Comparison of ENCODE assay signal across 8 mouse cellular contexts in the genomic region with DNA sequence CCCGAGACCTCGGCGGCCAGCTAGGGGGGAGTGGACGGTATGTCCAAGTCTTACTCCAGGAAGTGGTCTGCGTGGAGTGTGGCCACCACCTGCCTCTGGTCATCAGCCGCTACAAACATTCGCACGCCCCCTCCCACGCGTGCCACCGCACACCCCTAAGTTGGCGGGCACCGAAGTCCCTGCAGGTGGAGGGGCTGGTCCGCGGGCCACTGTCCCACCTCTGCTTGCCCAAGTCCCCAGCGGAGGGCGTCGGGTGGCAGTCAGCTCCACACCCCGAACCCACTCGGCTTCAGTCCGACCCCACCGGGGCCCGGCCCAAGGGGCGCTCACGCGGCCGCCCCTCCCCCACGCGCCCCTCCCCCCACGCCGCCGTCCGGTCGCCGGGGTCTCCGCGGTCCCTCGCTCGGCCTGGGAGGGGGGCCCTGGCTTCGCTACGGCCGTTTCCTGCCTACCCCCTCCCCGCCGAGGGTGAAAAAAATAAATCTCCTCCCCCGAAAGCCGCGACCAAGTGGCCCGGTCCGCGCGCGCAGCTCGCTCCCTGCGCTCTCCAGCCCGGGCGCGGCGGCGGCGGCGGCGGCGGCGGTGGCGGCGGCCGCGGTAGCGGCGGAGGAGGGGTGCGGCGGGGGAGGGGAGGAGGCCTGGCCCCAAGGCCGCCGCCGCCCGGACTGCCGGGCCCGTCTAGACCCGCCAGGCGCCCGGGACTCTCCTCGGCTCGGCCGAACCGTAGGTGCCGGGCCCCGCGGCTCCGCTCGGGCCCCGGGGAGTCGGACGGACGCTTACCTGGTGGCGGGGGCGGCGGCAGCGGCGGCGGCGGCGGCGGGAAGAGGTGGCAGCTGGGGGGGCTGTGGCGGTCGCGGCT. TPM values are rescaled to one million over a fixed set of nuclear protein-coding genes. Genes with fewer than 3 reads are reported as not detected.
A peak's percentile ranks its signal among the peaks of the same experiment; 100 is the strongest.
DNase-seq lines count a peak whose midpoint lies in the region; ATAC-seq and TF ChIP-seq lines count a peak whose summit lies in the region.

No protein-coding gene starts in this region.

- peak overlapping the region; percentile 78 for H3K4me2 ChIP-seq in forebrain, embryonic 12.5 days
- peak overlapping the region; percentile 94 for H3K4me2 ChIP-seq in hindbrain, embryonic 13.5 days

- peaks cover 15% of the 10 kb centered on the region for H3K36me3 ChIP-seq in forebrain, embryonic 12.5 days (replicated peaks)
- peaks cover 18% of the 10 kb centered on the region for H3K36me3 ChIP-seq in hindbrain, embryonic 13.5 days

- peak overlapping the region; percentile 78 for H3K27ac ChIP-seq in bone marrow, adult 2 months (ENCODE audit: control insufficient read depth, insufficient read depth, low read depth, low read length, poor library complexity)
- peak overlapping the region; percentile 100 for H3K27ac ChIP-seq in forebrain, embryonic 12.5 days
- peak overlapping the region; percentile 100 for H3K27ac ChIP-seq in hindbrain, embryonic 13.5 days

- no peak for TF ChIP-seq CTCF in bone marrow, adult 2 months (IDR thresholded peaks at IDR 0.05; ENCODE audit: control insufficient read depth, insufficient read depth, low read length)

- TF ChIP-seq POLR2A in bone marrow, adult 2 months (IDR thresholded peaks at IDR 0.05; ENCODE audit: borderline replicate concordance, control insufficient read depth, low read depth, low read length), result no peak

- no peaks in the 10 kb centered on the region for H3K27me3 ChIP-seq in forebrain, embryonic 12.5 days
- no peaks in the 10 kb centered on the region for H3K27me3 ChIP-seq in hindbrain, embryonic 13.5 days

- peak overlapping the region; percentile 100 for H3K9ac ChIP-seq in forebrain, embryonic 12.5 days
- H3K9ac ChIP-seq in hindbrain, embryonic 13.5 days, result peak overlapping the region; percentile 100

- H3K4me1 ChIP-seq in bone marrow, adult 2 months (ENCODE audit: control insufficient read depth, insufficient read depth, low read length), result peaks cover 2% of the 10 kb centered on the region; the same call in 1 of the 2 replicates
- peaks cover 61% of the 10 kb centered on the region for H3K4me1 ChIP-seq in forebrain, embryonic 12.5 days
- H3K4me1 ChIP-seq in hindbrain, embryonic 13.5 days (replicated peaks), result peaks cover 71% of the 10 kb centered on the region

- peak; percentile 30 for ATAC-seq in forebrain, embryonic 12.5 days (ENCODE audit: low FRiP score)
- peak; percentile 11; the same call in 1 of the 2 replicates for ATAC-seq in hindbrain, embryonic 13.5 days (ENCODE audit: low FRiP score)

- peak overlapping the region; percentile 89 for H3K4me3 ChIP-seq in bone marrow, adult 2 months (replicated peaks; ENCODE audit: control insufficient read depth, low read depth, low read length)
- H3K4me3 ChIP-seq in forebrain, embryonic 12.5 days (replicated peaks), result peak overlapping the region; percentile 99
- peak overlapping the region; percentile 96 for H3K4me3 ChIP-seq in hindbrain, embryonic 13.5 days

- H3K9me3 ChIP-seq in forebrain, embryonic 12.5 days, result no peaks in the 10 kb centered on the region
- H3K9me3 ChIP-seq in hindbrain, embryonic 13.5 days, result no peaks in the 10 kb centered on the region

- DNase-seq in left cerebral cortex, adult 18-20 months (ENCODE audit: low spot score in 2 of 2), result peak; percentile 12 to 30
- DNase-seq in left cerebral cortex, adult 11 months (ENCODE audit: low spot score), result no peak
- DNase-seq in liver, result peak; percentile 58
- DNase-seq in naive thymus-derived CD4-positive, alpha-beta T cell, adult 2 months (ENCODE audit: low read depth), result peak; percentile 57
- DNase-seq in thymus, postnatal 25 days, result peak; percentile 63

- under 1% methylated on average over 91 of the region's 106 CpGs for WGBS in bone marrow, adult 2 months
- WGBS in forebrain, embryonic 12.5 days, result under 1% methylated on average over 61 of the region's 106 CpGs
- 0% methylated on average over 43 of the region's 106 CpGs for WGBS in hindbrain, embryonic 13.5 days

RNA-seq across cellular contexts. Expression of gene Chd3, which starts 0.6 kb away (rescaled TPM):
- total RNA-seq in left cerebral cortex, adult 18-20 months (2021), result 100 to 1,000 TPM; 346 to 387 TPM
- polyA plus RNA-seq in bone marrow, adult 2 months (2011; ENCODE audit: insufficient read depth, insufficient read length, low replicate concordance, missing spikeins), result 49.6 and 54.5 TPM in 2 replicates
- 94.3 and 98.3 TPM in 2 replicates for polyA plus RNA-seq in forebrain, embryonic 12.5 days (2016; fragmentation: Nextera tagmentation; extraction: Ambion mirVana)
- polyA plus RNA-seq in hindbrain, embryonic 13.5 days (2015; fragmentation: Nextera tagmentation; extraction: Ambion mirVana), result 92.4 and 93.5 TPM in 2 replicates

RNA-seq across cellular contexts. Expression of gene Naa38, which starts 26.7 kb away (rescaled TPM):
- total RNA-seq in left cerebral cortex, adult 18-20 months (2021), result 100 to 1,000 TPM; 117 to 120 TPM
- polyA plus RNA-seq in bone marrow, adult 2 months (2011; ENCODE audit: insufficient read depth, insufficient read length, low replicate concordance, missing spikeins), result 23.1 and 43.9 TPM in 2 replicates
- polyA plus RNA-seq in forebrain, embryonic 12.5 days (2016; fragmentation: Nextera tagmentation; extraction: Ambion mirVana), result 91.7 and 103 TPM in 2 replicates
- polyA plus RNA-seq in hindbrain, embryonic 13.5 days (2015; fragmentation: Nextera tagmentation; extraction: Ambion mirVana), result 103 and 105 TPM in 2 replicates

RNA-seq across cellular contexts. Expression of gene Cyb5d1, which starts 26.8 kb away (rescaled TPM):
- total RNA-seq in left cerebral cortex, adult 18-20 months (2021), result 10 to 100 TPM; 42.7 to 48.1 TPM
- polyA plus RNA-seq in bone marrow, adult 2 months (2011; ENCODE audit: insufficient read depth, insufficient read length, low replicate concordance, missing spikeins), result 5.1 and 9.1 TPM in 2 replicates
- polyA plus RNA-seq in forebrain, embryonic 12.5 days (2016; fragmentation: Nextera tagmentation; extraction: Ambion mirVana), result 55.0 and 60.9 TPM in 2 replicates
- polyA plus RNA-seq in hindbrain, embryonic 13.5 days (2015; fragmentation: Nextera tagmentation; extraction: Ambion mirVana), result 34.9 and 35.5 TPM in 2 replicates

RNA-seq across cellular contexts. Expression of gene Rnf227, which starts 28.3 kb away (rescaled TPM):
- total RNA-seq in left cerebral cortex, adult 18-20 months (2021), result 100 to 1,000 TPM; 186 to 190 TPM
- polyA plus RNA-seq in bone marrow, adult 2 months (2011; ENCODE audit: insufficient read depth, insufficient read length, low replicate concordance, missing spikeins), result 1.7 TPM in 1 of 2 replicates, not detected in the other
- 44.8 and 46.3 TPM in 2 replicates for polyA plus RNA-seq in forebrain, embryonic 12.5 days (2016; fragmentation: Nextera tagmentation; extraction: Ambion mirVana)
- 163 and 166 TPM in 2 replicates for polyA plus RNA-seq in hindbrain, embryonic 13.5 days (2015; fragmentation: Nextera tagmentation; extraction: Ambion mirVana)

RNA-seq across cellular contexts. Expression of gene Tmem88, which starts 29.4 kb away (rescaled TPM):
- 1 to 10 TPM; 3.4 to 3.7 TPM for total RNA-seq in left cerebral cortex, adult 18-20 months (2021)
- 1.6 TPM in 1 of 2 replicates, not detected in the other for polyA plus RNA-seq in bone marrow, adult 2 months (2011; ENCODE audit: insufficient read depth, insufficient read length, low replicate concordance, missing spikeins)
- 9.1 and 11.2 TPM in 2 replicates for polyA plus RNA-seq in forebrain, embryonic 12.5 days (2016; fragmentation: Nextera tagmentation; extraction: Ambion mirVana)
- polyA plus RNA-seq in hindbrain, embryonic 13.5 days (2015; fragmentation: Nextera tagmentation; extraction: Ambion mirVana), result 7.1 and 8.7 TPM in 2 replicates
